Mouse (Mus musculus) liver, postnatal 0 days (tissue): ENCODE data around the gene Anp32e.

Experiments used
- CTCF ChIP-seq: sonication (generic); IDR thresholded peaks from 2 replicates; pipeline ENCODE4 v1.5.1; 2016; ENCODE audit warnings: antibody characterized with exemption, low read depth
- EP300 ChIP-seq: IDR thresholded peaks from 2 replicates; pipeline ENCODE4 v1.6.1; 2016; ENCODE audit warnings: antibody characterized with exemption, low read depth, mild to moderate bottlenecking

GRCm38 (mm10) chr3:95887596-95887995, 41.5 kb upstream of the Anp32e start:
- TF ChIP-seq EP300 = no peak
- no peak for TF ChIP-seq CTCF
